Mouse (Mus musculus) left cerebral cortex, adult 11 months (tissue): Measurements from ENCODE around the gene Qdpr.

ENCODE experiments used
- DNase-seq: peaks from one replicate; pipeline ENCODE4 v3.0.0; 2022; ENCODE audit warnings: low spot score

Gene Qdpr

GRCm38 (mm10) chr5:45384034-45384812 is 65.8 kb downstream of the Qdpr start:
- no peak for DNase-seq
